Mouse (Mus musculus) cortical plate, adult 2 months (tissue): ENCODE data around the gene Fbxw10.

ENCODE experiments used
- CTCF ChIP-seq: fragments of 200-500 bp; IDR thresholded peaks from 2 replicates; pipeline ENCODE4 v1.5.1; 2011; ENCODE audit warnings: mild to moderate bottlenecking, control low read depth, low read length; ENCODE audit not compliant: insufficient read depth; ENCODE audit errors: extremely low read depth
- POLR2A ChIP-seq: fragments of 200-500 bp; IDR thresholded peaks from 2 replicates; pipeline ENCODE4 v1.6.1; 2011; ENCODE audit warnings: mild to moderate bottlenecking, low read length, control low read depth; ENCODE audit not compliant: insufficient read depth; ENCODE audit errors: extremely low read depth

- TF ChIP-seq POLR2A (no peak), CTCF (no peak)
These were observed 73.3 kb downstream of the Fbxw10 start for GRCm38 (mm10) chr11:62919946-62920742.
